Mouse (Mus musculus) hindbrain, embryonic 12.5 days (tissue): ENCODE results near the gene Rapgef3. TPM values are rescaled to one million over a fixed set of nuclear protein-coding genes. Genes with fewer than 3 reads are reported as not detected.
A peak's percentile ranks its signal among the peaks of the same experiment; 100 is the strongest.

Experiments used
- ATAC-seq: fragments of 200-750 bp; cut with Nextera tagmentation; 2 replicates; pipeline ENCODE4 v1.8.0; 2017; ENCODE audit warnings: moderate TSS enrichment; ENCODE audit not compliant: low FRiP score
- H3K27ac ChIP-seq: fragments of 300-500 bp; sonication (generic); 2 replicates; pipeline ENCODE4 v1.5.1; 2016; ENCODE audit warnings: mild to moderate bottlenecking
- H3K27me3 ChIP-seq: fragments of 300-500 bp; sonication (generic); 2 replicates; pipeline ENCODE4 v1.6.1; 2016; ENCODE audit warnings: mild to moderate bottlenecking
- H3K36me3 ChIP-seq: fragments of 300-500 bp; sonication (generic); 2 replicates; pipeline ENCODE4 v1.6.1; 2016; ENCODE audit warnings: mild to moderate bottlenecking
- H3K4me1 ChIP-seq: fragments of 300-500 bp; sonication (generic); 2 replicates; pipeline ENCODE4 v1.6.1; 2016
- H3K4me2 ChIP-seq: fragments of 300-500 bp; sonication (generic); replicated peaks from 2 replicates; pipeline ENCODE4 v1.6.1; 2016; ENCODE audit warnings: mild to moderate bottlenecking
- H3K4me3 ChIP-seq: fragments of 300-500 bp; sonication (generic); 2 replicates; pipeline ENCODE4 v1.5.1; 2016; ENCODE audit warnings: mild to moderate bottlenecking
- H3K9ac ChIP-seq: fragments of 300-500 bp; sonication (generic); 2 replicates; pipeline ENCODE4 v1.6.1; 2016; ENCODE audit warnings: mild to moderate bottlenecking, moderate library complexity
- H3K9me3 ChIP-seq: fragments of 300-500 bp; sonication (generic); replicated peaks from 2 replicates; pipeline ENCODE4 v1.6.1; 2016; ENCODE audit warnings: mild to moderate bottlenecking
- WGBS: fragments of 180-500 bp; shearing (Covaris S2); methylation state at CpG from one replicate; pipeline ENCODE4 v1.1.7; 2016; 5-methylcytosine and 5-hydroxymethylcytosine counted together
- polyA plus RNA-seq: library from polyadenylated mRNA; unstranded; fragments of >200 nt; fragmentation: Nextera tagmentation; extraction: Ambion mirVana; gene quantifications from 2 replicates; pipeline ENCODE4 v1.2.1, GENCODE M21; 2016

Rapgef3 gene
- polyA plus RNA-seq, 1 experiment from 2014 or later, result 10.7 TPM

- WGBS, result 80% methylated on average over 4 of the region's 4 CpGs
- H3K27ac ChIP-seq, result no peak overlapping the region
These were observed 18.8 kb downstream of the Rapgef3 start for GRCm38 (mm10) chr15:97748964-97749363.

DNA sequence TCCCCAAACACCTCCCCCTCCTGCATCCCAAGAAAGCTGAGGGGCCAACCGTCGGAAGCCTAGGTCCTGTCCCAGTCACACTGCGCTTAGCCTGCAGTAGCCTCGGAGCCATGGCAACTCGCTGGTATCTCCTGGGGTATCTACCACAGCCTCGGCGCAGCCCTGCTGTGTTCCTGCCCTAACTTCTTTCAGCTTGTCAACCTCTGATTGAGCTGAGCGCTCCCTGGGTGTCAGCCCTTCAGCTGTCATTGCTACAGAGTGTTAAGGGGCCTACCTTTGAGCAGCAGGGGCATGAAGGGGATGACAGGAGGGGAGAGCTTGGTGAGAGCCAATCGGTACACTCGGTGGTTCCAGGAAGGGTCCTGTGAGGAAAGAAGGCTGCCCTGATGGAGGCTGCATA is 19.5 kb downstream of the Rapgef3 start:
- no peak overlapping the region; the same call in 1 of the 2 replicates for H3K27ac ChIP-seq

More at GRCm38 (mm10) chr15:97748964-97749363, 18.8 kb downstream of the Rapgef3 start:
- H3K4me3 ChIP-seq, result no peak overlapping the region
- H3K9me3 ChIP-seq, result no peaks in the 10 kb centered on the region
- no peaks in the 10 kb centered on the region for H3K27me3 ChIP-seq
- no peaks in the 10 kb centered on the region for H3K36me3 ChIP-seq
- H3K4me2 ChIP-seq, result no peak overlapping the region
- H3K4me1 ChIP-seq, result peaks cover 43% of the 10 kb centered on the region
- no peak overlapping the region for H3K9ac ChIP-seq
- ATAC-seq, result no peak

GRCm38 (mm10) chr15:97747486-97747885 is 20.3 kb downstream of the Rapgef3 start:
- H3K4me3 ChIP-seq, result no peak overlapping the region
- no peak for ATAC-seq
- H3K27ac ChIP-seq, result no peak overlapping the region
- H3K9ac ChIP-seq, result no peak overlapping the region
- H3K36me3 ChIP-seq, result no peaks in the 10 kb centered on the region
- H3K4me1 ChIP-seq, result peaks cover 40% of the 10 kb centered on the region
- H3K9me3 ChIP-seq, result no peaks in the 10 kb centered on the region
- WGBS, result 87% methylated on average over 4 of the region's 4 CpGs
- no peak overlapping the region for H3K4me2 ChIP-seq
- H3K27me3 ChIP-seq, result no peaks in the 10 kb centered on the region

More for the DNA sequence above, 19.5 kb downstream of the Rapgef3 start:
- H3K4me1 ChIP-seq, result peaks cover 40% of the 10 kb centered on the region
- H3K27me3 ChIP-seq, result no peaks in the 10 kb centered on the region
- no peak overlapping the region for H3K9ac ChIP-seq
- H3K9me3 ChIP-seq, result no peaks in the 10 kb centered on the region
- H3K4me3 ChIP-seq, result no peak overlapping the region
- H3K36me3 ChIP-seq, result no peaks in the 10 kb centered on the region
- H3K4me2 ChIP-seq, result no peak overlapping the region
- 14% methylated on average over 10 of the region's 10 CpGs for WGBS
- ATAC-seq, result no peak

GRCm38 (mm10) chr15:97746748-97747147 is 21.0 kb downstream of the Rapgef3 start:
- Histone ChIP-seq H3K9ac (no peak overlapping the region), H3K27me3 (no peaks in the 10 kb centered on the region), H3K4me1 (peaks cover 40% of the 10 kb centered on the region), H3K4me2 (no peak overlapping the region), H3K36me3 (no peaks in the 10 kb centered on the region), H3K9me3 (no peaks in the 10 kb centered on the region), H3K4me3 (no peak overlapping the region), H3K27ac (no peak overlapping the region)
- ATAC-seq, result no peak
- 93% methylated on average over 24 of the region's 24 CpGs for WGBS

DNA sequence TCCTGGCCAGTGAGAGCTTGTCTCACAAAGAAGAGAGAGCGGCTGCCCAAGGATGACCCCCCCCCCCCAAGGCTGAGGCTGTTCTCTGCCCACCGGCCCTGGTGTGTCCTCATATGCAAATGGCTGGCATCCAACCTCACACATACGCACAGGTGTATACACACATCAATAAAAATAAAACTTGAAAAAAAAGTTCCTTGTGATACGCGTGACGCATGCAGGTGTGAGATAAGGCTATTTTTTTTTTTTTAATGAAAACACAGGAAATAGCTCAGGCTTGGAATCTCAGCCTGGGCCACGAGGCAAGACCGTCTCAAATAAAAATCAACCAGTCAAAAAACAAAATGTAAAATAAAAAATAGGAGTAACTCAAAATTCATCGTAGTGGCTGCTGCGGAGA is 21.5 kb downstream of the Rapgef3 start:
- H3K27me3 ChIP-seq, result no peaks in the 10 kb centered on the region
- WGBS, result 92% methylated on average over 10 of the region's 10 CpGs
- ATAC-seq, result no peak
- H3K4me2 ChIP-seq, result no peak overlapping the region
- no peak overlapping the region for H3K4me3 ChIP-seq
- H3K9me3 ChIP-seq, result no peaks in the 10 kb centered on the region
- no peak overlapping the region for H3K9ac ChIP-seq
- H3K36me3 ChIP-seq, result no peaks in the 10 kb centered on the region
- H3K27ac ChIP-seq, result no peak overlapping the region
- peaks cover 40% of the 10 kb centered on the region for H3K4me1 ChIP-seq

GRCm38 (mm10) chr15:97745331-97745730 is 22.4 kb downstream of the Rapgef3 start:
- no peak overlapping the region for H3K9ac ChIP-seq

GRCm38 (mm10) chr15:97744930-97745329 is 22.8 kb downstream of the Rapgef3 start:
- peak; percentile 45; the same call in 1 of the 2 replicates for ATAC-seq
- H3K9ac ChIP-seq, result no peak overlapping the region
- 61% methylated on average over 10 of the region's 10 CpGs for WGBS
- H3K4me2 ChIP-seq, result no peak overlapping the region
- H3K4me3 ChIP-seq, result no peak overlapping the region
- H3K9me3 ChIP-seq, result no peaks in the 10 kb centered on the region
- H3K4me1 ChIP-seq, result peaks cover 29% of the 10 kb centered on the region
- peak overlapping the region; percentile 13; the same call in 1 of the 2 replicates for H3K27ac ChIP-seq
- H3K27me3 ChIP-seq, result no peaks in the 10 kb centered on the region
- H3K36me3 ChIP-seq, result no peaks in the 10 kb centered on the region

More at GRCm38 (mm10) chr15:97745331-97745730, 22.4 kb downstream of the Rapgef3 start:
- H3K4me1 ChIP-seq, result peaks cover 33% of the 10 kb centered on the region
- 72% methylated on average over 9 of the region's 10 CpGs for WGBS
- no peaks in the 10 kb centered on the region for H3K9me3 ChIP-seq
- H3K4me3 ChIP-seq, result no peak overlapping the region
- no peaks in the 10 kb centered on the region for H3K36me3 ChIP-seq
- H3K4me2 ChIP-seq, result no peak overlapping the region
- H3K27ac ChIP-seq, result peak overlapping the region; percentile 13; the same call in 1 of the 2 replicates
- no peaks in the 10 kb centered on the region for H3K27me3 ChIP-seq
- ATAC-seq, result 0 out of 2 replicates have a peak, but pooled peaks have one; percentile 11

GRCm38 (mm10) chr15:97743961-97744525 is 23.7 kb downstream of the Rapgef3 start:
- no peak overlapping the region for H3K27ac ChIP-seq
- ATAC-seq, result no peak
- 76% methylated on average over 11 of the region's 12 CpGs for WGBS

GRCm38 (mm10) chr15:97743210-97743609 is 24.6 kb downstream of the Rapgef3 start:
- H3K27ac ChIP-seq, result no peak overlapping the region
- 85% methylated on average over 5 of the region's 5 CpGs for WGBS
- H3K9ac ChIP-seq, result no peak overlapping the region
- 0 out of 2 replicates have a peak, but pooled peaks cover 4% of the 10 kb centered on the region for H3K9me3 ChIP-seq
- no peak overlapping the region for H3K4me2 ChIP-seq
- H3K4me3 ChIP-seq, result no peak overlapping the region
- ATAC-seq, result no peak
- H3K27me3 ChIP-seq, result no peaks in the 10 kb centered on the region
- no peaks in the 10 kb centered on the region for H3K36me3 ChIP-seq
- H3K4me1 ChIP-seq, result peaks cover 17% of the 10 kb centered on the region

More at GRCm38 (mm10) chr15:97743961-97744525, 23.7 kb downstream of the Rapgef3 start:
- no peaks in the 10 kb centered on the region for H3K27me3 ChIP-seq
- H3K9me3 ChIP-seq, result 0 out of 2 replicates have a peak, but pooled peaks cover 4% of the 10 kb centered on the region
- no peak overlapping the region for H3K9ac ChIP-seq
- H3K4me3 ChIP-seq, result no peak overlapping the region
- H3K4me2 ChIP-seq, result no peak overlapping the region
- H3K36me3 ChIP-seq, result no peaks in the 10 kb centered on the region
- peaks cover 24% of the 10 kb centered on the region for H3K4me1 ChIP-seq

- Histone ChIP-seq H3K9ac (no peak overlapping the region), H3K36me3 (no peaks in the 10 kb centered on the region), H3K4me2 (no peak overlapping the region), H3K4me1 (peaks cover 14% of the 10 kb centered on the region), H3K9me3 (0 out of 2 replicates have a peak, but pooled peaks cover 4% of the 10 kb centered on the region), H3K4me3 (no peak overlapping the region), H3K27me3 (no peaks in the 10 kb centered on the region), H3K27ac (no peak overlapping the region)
- WGBS, result 58% methylated on average over 4 of the region's 4 CpGs
- no peak for ATAC-seq
These were observed 25.2 kb downstream of the Rapgef3 start for GRCm38 (mm10) chr15:97742600-97742999.

- no peaks in the 10 kb centered on the region for H3K27me3 ChIP-seq
- no peak overlapping the region for H3K4me3 ChIP-seq
- no peak for ATAC-seq
- WGBS, result 74% methylated on average over 7 of the region's 7 CpGs
- no peaks in the 10 kb centered on the region for H3K36me3 ChIP-seq
- H3K4me2 ChIP-seq, result no peak overlapping the region
- H3K4me1 ChIP-seq, result peaks cover 14% of the 10 kb centered on the region
- H3K9me3 ChIP-seq, result 0 out of 2 replicates have a peak, but pooled peaks cover 4% of the 10 kb centered on the region
- no peak overlapping the region for H3K9ac ChIP-seq
- H3K27ac ChIP-seq, result no peak overlapping the region
These were observed 25.7 kb downstream of the Rapgef3 start for GRCm38 (mm10) chr15:97742074-97742473.

DNA sequence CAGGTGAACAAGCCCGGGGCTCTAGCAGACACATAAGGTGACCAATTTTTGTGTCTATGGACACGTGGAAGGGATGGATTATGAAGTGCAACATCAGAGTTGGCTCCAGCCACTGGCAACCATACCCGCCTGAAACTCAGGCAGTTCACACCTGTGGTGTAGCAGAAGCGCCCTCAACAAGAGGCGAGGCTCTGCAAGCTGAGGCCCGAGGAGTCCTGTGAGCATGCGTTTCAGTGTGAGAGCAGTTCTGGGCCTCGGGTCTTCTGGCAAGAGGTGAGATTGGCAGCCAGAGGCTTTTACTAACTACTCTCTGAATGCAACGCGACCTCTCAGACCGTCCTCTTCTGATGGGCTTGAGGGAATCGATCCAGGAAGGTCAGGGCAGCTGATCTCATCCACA is 26.1 kb downstream of the Rapgef3 start:
- H3K36me3 ChIP-seq, result no peaks in the 10 kb centered on the region
- no peak for ATAC-seq
- H3K9me3 ChIP-seq, result 0 out of 2 replicates have a peak, but pooled peaks cover 4% of the 10 kb centered on the region
- H3K27me3 ChIP-seq, result no peaks in the 10 kb centered on the region
- H3K4me2 ChIP-seq, result no peak overlapping the region
- H3K4me3 ChIP-seq, result no peak overlapping the region
- 84% methylated on average over 12 of the region's 12 CpGs for WGBS
- peaks cover 14% of the 10 kb centered on the region for H3K4me1 ChIP-seq
- H3K27ac ChIP-seq, result no peak overlapping the region
- no peak overlapping the region for H3K9ac ChIP-seq

- no peak overlapping the region for H3K4me3 ChIP-seq
- H3K27ac ChIP-seq, result no peak overlapping the region
- no peak for ATAC-seq
- H3K9me3 ChIP-seq, result 0 out of 2 replicates have a peak, but pooled peaks cover 4% of the 10 kb centered on the region
- H3K9ac ChIP-seq, result no peak overlapping the region
- H3K4me1 ChIP-seq, result peaks cover 11% of the 10 kb centered on the region
- H3K27me3 ChIP-seq, result no peaks in the 10 kb centered on the region
- H3K36me3 ChIP-seq, result no peaks in the 10 kb centered on the region
- H3K4me2 ChIP-seq, result no peak overlapping the region
- WGBS, result 90% methylated on average over 9 of the region's 9 CpGs
These were observed 27.5 kb downstream of the Rapgef3 start for GRCm38 (mm10) chr15:97740283-97740732.
